Mouse (Mus musculus) cerebellum, adult (tissue): ENCODE results near the gene Asic4.

Experiments used
- ATAC-seq: cut with Nextera tagmentation; 2 replicates; pipeline ENCODE4 v1.9.2; 2017; ENCODE audit warnings: mild to moderate bottlenecking, moderate library complexity, mixed read lengths; ENCODE audit not compliant: insufficient number of reproducible peaks, low FRiP score, low TSS enrichment

Asic4 gene

GRCm38 (mm10) chr1:75460297-75460696 lies 10.1 kb downstream of the Asic4 start:
- no peak for ATAC-seq

DNA sequence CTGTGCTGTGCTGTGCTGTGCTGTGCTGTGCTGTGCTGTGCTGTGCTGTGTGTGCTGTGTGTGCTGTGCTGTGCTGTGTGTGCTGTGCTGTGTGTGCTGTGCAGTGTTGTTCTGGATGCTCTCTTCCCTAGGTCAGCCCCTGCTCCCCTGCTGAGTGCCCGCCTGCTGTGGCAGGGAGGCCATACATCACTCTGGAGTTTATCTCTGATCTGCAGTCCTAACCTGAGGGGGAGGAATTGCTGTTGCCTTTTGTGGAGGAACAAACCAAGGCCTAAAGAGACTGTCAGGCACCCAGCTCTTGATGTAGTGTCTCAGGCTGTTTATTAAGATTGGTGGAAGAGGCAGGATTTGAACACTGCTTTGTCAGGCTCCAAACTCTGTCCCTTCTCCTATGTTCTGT lies 12.4 kb downstream of the Asic4 start:
- no peak for ATAC-seq

DNA sequence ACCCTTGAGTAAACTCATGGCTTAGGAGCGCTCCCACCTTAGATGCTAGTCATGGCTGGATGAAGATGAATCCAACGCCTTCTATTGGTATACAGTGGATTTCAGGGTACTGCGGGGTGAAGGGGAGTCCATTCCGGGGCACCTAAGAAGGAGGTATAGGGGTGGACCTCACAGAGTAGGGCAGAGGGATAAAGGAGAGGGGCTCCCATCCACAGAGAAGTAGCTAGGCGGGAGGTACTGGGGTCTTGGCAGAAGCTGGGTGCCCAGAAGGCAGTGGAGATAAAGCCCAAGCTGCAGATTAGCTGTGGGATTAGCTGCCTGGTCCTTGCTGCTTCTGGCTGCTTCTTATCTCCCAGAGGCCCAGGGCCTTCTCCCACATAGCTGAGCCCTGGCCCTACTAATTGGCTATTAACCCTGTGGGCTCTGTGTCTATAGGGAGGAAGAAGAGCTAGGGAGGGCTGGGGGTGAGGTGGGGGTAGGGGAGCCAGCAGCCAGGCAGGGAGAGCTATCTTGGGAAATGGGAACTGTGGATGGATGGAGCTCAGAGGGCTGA lies 13.5 kb downstream of the Asic4 start:
- ATAC-seq: no peak

- ATAC-seq: peak; percentile 67; the same call in 1 of the 2 replicates
Observed at GRCm38 (mm10) chr1:75467215-75467927, 17.1 kb downstream of the Asic4 start.

DNA sequence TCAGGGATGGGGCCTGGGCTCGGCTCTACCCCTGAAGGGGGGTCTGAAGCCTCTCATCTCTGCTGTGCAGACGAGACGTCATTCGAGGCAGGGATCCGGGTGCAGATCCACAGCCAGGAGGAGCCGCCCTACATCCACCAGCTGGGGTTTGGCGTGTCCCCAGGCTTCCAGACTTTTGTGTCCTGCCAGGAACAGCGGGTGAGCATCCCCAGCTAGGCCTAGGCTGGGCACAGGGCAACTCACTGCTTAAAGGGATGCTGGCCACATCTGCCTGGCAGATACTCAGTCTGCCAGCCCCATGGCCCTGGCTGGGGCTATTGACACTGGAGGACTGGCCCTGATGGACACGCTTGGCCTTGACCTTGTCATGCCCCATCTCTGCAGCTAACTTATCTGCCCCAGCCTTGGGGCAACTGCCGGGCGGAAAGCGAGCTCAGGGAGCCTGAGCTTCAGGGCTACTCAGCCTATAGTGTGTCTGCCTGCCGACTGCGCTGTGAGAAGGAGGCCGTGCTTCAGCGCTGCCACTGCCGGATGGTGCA lies 19.1 kb downstream of the Asic4 start:
- no peak for ATAC-seq

DNA sequence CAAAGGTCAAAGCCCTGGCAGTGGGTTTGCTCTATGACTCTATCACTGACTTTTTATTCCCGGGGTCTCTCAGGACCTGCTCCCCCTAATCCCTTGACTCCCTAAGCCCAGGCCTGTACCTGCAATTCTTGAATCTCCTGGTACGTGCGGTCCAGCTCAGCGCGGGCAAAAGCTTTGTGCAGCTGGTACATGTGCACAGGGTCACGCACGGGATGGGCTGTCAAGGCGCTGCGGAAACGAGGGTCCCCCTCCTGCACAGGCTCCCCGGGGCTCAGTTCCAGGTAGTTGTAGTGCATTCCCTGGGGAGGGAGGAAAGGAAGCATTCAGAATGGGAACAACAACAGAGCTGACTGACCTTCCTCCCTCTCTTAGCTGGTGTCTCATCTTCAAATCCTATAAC lies 26.2 kb downstream of the Asic4 start:
- ATAC-seq: no peak

- peak; percentile 42 for ATAC-seq
Observed at GRCm38 (mm10) chr1:75477264-75477965, 27.2 kb downstream of the Asic4 start.

- no peak for ATAC-seq
Observed at GRCm38 (mm10) chr1:75477966-75478290, 27.7 kb downstream of the Asic4 start.

- ATAC-seq: no peak; the same call in 1 of the 2 replicates
Observed at GRCm38 (mm10) chr1:75478497-75478896, 28.3 kb downstream of the Asic4 start.

GRCm38 (mm10) chr1:75478916-75479634 lies 28.8 kb downstream of the Asic4 start, which contains the start of the genes Chpf and Tmem198:
Gene Chpf (minus strand): TSS chr1:75479307.
Gene Tmem198 (plus strand): TSS chr1:75479532.
- ATAC-seq: peak; percentile 50

GRCm38 (mm10) chr1:75479635-75479989 lies 29.4 kb downstream of the Asic4 start:
- ATAC-seq: peak; percentile 7; the same call in 1 of the 2 replicates

DNA sequence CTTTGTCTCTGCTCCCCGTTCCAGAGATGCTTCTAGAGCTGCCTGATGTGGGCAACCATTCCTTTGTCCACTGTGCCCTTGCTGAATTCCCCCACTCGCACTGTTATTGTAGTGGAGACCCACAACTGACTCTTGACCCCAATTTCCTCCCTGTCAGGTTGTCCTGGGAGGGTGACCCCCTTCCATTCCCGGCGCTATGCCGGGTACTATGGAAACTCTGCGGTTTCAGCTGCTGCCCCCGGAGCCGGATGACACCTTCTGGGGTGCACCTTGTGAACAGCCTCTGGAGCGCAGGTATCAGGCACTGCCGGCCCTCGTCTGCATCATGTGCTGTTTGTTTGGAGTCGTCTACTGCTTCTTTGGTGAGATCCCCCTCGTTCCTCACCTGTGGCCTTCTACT lies 29.8 kb downstream of the Asic4 start:
- no peak for ATAC-seq

- no peak for ATAC-seq
Observed at GRCm38 (mm10) chr1:75480735-75481134, 30.5 kb downstream of the Asic4 start.

GRCm38 (mm10) chr1:75486561-75486960 lies 36.3 kb downstream of the Asic4 start:
- ATAC-seq: no peak

GRCm38 (mm10) chr1:75487040-75487404 lies 36.8 kb downstream of the Asic4 start:
- no peak for ATAC-seq

- peak; percentile 81 for ATAC-seq
Observed at GRCm38 (mm10) chr1:75487405-75488161, 37.3 kb downstream of the Asic4 start.

- no peak for ATAC-seq
Observed at GRCm38 (mm10) chr1:75490785-75491551, 40.7 kb downstream of the Asic4 start.

- no peak for ATAC-seq
Observed at GRCm38 (mm10) chr1:75492579-75493170, 42.4 kb downstream of the Asic4 start.
